Mouse (Mus musculus) MEL (cell line): ENCODE results near the gene Nup210l. TPM values are rescaled to one million over a fixed set of nuclear protein-coding genes. Genes with fewer than 3 reads are reported as not detected.

Experiments
- DNase-seq: peaks from one replicate; pipeline ENCODE4 v3.0.0; 2011; ENCODE audit warnings: low read depth, low spot score
- H3K27ac ChIP-seq: 2 replicates; pipeline ENCODE4 v1.5.1; 2012; ENCODE audit warnings: low read depth, mild to moderate bottlenecking, control low read depth, low read length, moderate library complexity; ENCODE audit not compliant: control insufficient read depth
- H3K27me3 ChIP-seq, 2 experiments: fragments of 150-350 bp in 1 of 2; sonication (generic) in 1 of 2; 2 replicates each; pipeline ENCODE4 v1.6.1; 2012; ENCODE audit warnings: low read length in 2 of 2, mild to moderate bottlenecking in 2 of 2, improper control_type of control experiment in 1 of 2, moderate library complexity in 1 of 2; ENCODE audit not compliant: insufficient read depth in 2 of 2, control insufficient read depth in 1 of 2
- H3K36me3 ChIP-seq, 2 experiments: 2 replicates each; pipeline ENCODE4 v1.6.1; 2012 to 2014; ENCODE audit warnings: low read length in 2 of 2, improper control_type of control experiment in 1 of 2, inconsistent platforms in 1 of 2, mild to moderate bottlenecking in 1 of 2; ENCODE audit not compliant: insufficient read depth in 2 of 2, control insufficient read depth in 1 of 2
- H3K4me1 ChIP-seq, 2 experiments: fragments of 150-350 bp in 1 of 2; sonication (generic) in 1 of 2; 2 replicates each; pipeline ENCODE4 v1.6.1; 2012; ENCODE audit warnings: low read length in 2 of 2, improper control_type of control experiment in 1 of 2, mild to moderate bottlenecking in 1 of 2; ENCODE audit not compliant: insufficient read depth in 2 of 2, control insufficient read depth in 1 of 2
- H3K4me3 ChIP-seq, 2 experiments: fragments of 150-350 bp in 1 of 2; sonication (generic) in 1 of 2; 2 replicates each; pipeline ENCODE4 v1.5.1; 2012; ENCODE audit warnings: low read depth in 2 of 2, low read length in 2 of 2, mild to moderate bottlenecking in 2 of 2, moderate library complexity in 2 of 2, control low read depth in 1 of 2, improper control_type of control experiment in 1 of 2; ENCODE audit not compliant: control insufficient read depth in 1 of 2, insufficient read depth in 1 of 2
- H3K79me2 ChIP-seq: 2 replicates; pipeline ENCODE4 v1.6.1; 2012; ENCODE audit warnings: mild to moderate bottlenecking, low read length, moderate library complexity; ENCODE audit not compliant: control insufficient read depth, poor library complexity, insufficient read depth
- H3K9ac ChIP-seq: 2 replicates; pipeline ENCODE4 v1.6.1; 2012; ENCODE audit warnings: low read depth, mild to moderate bottlenecking, control low read depth, low read length, moderate library complexity; ENCODE audit not compliant: control insufficient read depth, poor library complexity, severe bottlenecking
- H3K9me3 ChIP-seq: fragments of 150-350 bp; sonication (generic); replicated peaks from 2 replicates; pipeline ENCODE4 v1.6.1; 2012; ENCODE audit warnings: mild to moderate bottlenecking, low read length, improper control_type of control experiment, moderate library complexity; ENCODE audit not compliant: insufficient read depth
- BHLHE40 ChIP-seq: IDR thresholded peaks from 2 replicates; pipeline ENCODE4 v1.6.1; 2012; ENCODE audit warnings: low read depth, mild to moderate bottlenecking, inconsistent platforms, low read length, improper control_type of control experiment, borderline replicate concordance
- CHD1 ChIP-seq: IDR thresholded peaks from 2 replicates; pipeline ENCODE4 v1.6.1; 2012; ENCODE audit warnings: low read depth, mild to moderate bottlenecking, inconsistent platforms, low read length, improper control_type of control experiment
- CHD2 ChIP-seq: IDR thresholded peaks from 2 replicates; pipeline ENCODE4 v1.6.1; 2011; ENCODE audit warnings: low read length, improper control_type of control experiment
- CTCF ChIP-seq, 3 experiments: IDR thresholded peaks in 2 of 3; conservative IDR thresholded peaks in 1 of 3; 2 replicates each; pipeline ENCODE4 v1.5.1; 2011 to 2012; ENCODE audit warnings: low read length in 3 of 3, low read depth in 2 of 3, mild to moderate bottlenecking in 2 of 3, improper control_type of control experiment in 1 of 3, inconsistent platforms in 1 of 3, mixed read lengths in 1 of 3, moderate library complexity in 1 of 3; ENCODE audit not compliant: control insufficient read depth in 1 of 3, insufficient read depth in 1 of 3, poor library complexity in 1 of 3, severe bottlenecking in 1 of 3
- E2F4 ChIP-seq: IDR thresholded peaks from 2 replicates; pipeline ENCODE4 v1.6.1; 2011; ENCODE audit warnings: low read depth, low read length, improper control_type of control experiment, borderline replicate concordance
- ETS1 ChIP-seq: IDR thresholded peaks from 2 replicates; pipeline ENCODE4 v1.6.1; 2012; ENCODE audit warnings: low read depth, mild to moderate bottlenecking, inconsistent platforms, low read length, improper control_type of control experiment, moderate library complexity
- GABPA ChIP-seq: IDR thresholded peaks from 2 replicates; pipeline ENCODE4 v1.6.1; 2012; ENCODE audit warnings: low read depth, mild to moderate bottlenecking, inconsistent platforms, low read length, improper control_type of control experiment, moderate library complexity
- GATA1 ChIP-seq: IDR thresholded peaks from 2 replicates; pipeline ENCODE4 v1.6.1; 2011; ENCODE audit warnings: low read depth, low read length, improper control_type of control experiment
- HCFC1 ChIP-seq: IDR thresholded peaks from 2 replicates; pipeline ENCODE4 v1.6.1; 2012; ENCODE audit warnings: low read depth, mild to moderate bottlenecking, inconsistent platforms, low read length, improper control_type of control experiment, moderate library complexity
- JUND ChIP-seq: IDR thresholded peaks from 2 replicates; pipeline ENCODE4 v1.6.1; 2011; ENCODE audit warnings: low read depth, mild to moderate bottlenecking, improper control_type of control experiment, low read length
- KAT2A ChIP-seq: conservative IDR thresholded peaks from 2 replicates; pipeline ENCODE4 v1.6.1; 2012; ENCODE audit warnings: low read depth, low read length, improper control_type of control experiment, inconsistent platforms
- MAFK ChIP-seq: IDR thresholded peaks from 2 replicates; pipeline ENCODE4 v1.6.1; 2011; ENCODE audit warnings: low read depth, mild to moderate bottlenecking, low read length, improper control_type of control experiment, borderline replicate concordance
- MAZ ChIP-seq: IDR thresholded peaks from 2 replicates; pipeline ENCODE4 v1.6.1; 2012; ENCODE audit warnings: low read depth, mild to moderate bottlenecking, inconsistent platforms, low read length, improper control_type of control experiment
- MXI1 ChIP-seq: IDR thresholded peaks from 2 replicates; pipeline ENCODE4 v1.6.1; 2011; ENCODE audit warnings: mild to moderate bottlenecking, low read depth, low read length, improper control_type of control experiment
- MYB ChIP-seq: IDR thresholded peaks from 2 replicates; pipeline ENCODE4 v1.6.1; 2011; ENCODE audit warnings: mild to moderate bottlenecking, low read depth, low read length, improper control_type of control experiment
- MYC ChIP-seq: IDR thresholded peaks from 2 replicates; pipeline ENCODE4 v1.6.1; 2011; ENCODE audit warnings: low read depth, mild to moderate bottlenecking, low read length, improper control_type of control experiment, moderate library complexity
- NELFE ChIP-seq: IDR thresholded peaks from 2 replicates; pipeline ENCODE4 v1.6.1; 2011; ENCODE audit warnings: low read depth, low read length, improper control_type of control experiment
- NRF1 ChIP-seq: IDR thresholded peaks from 2 replicates; pipeline ENCODE4 v1.6.1; 2014; ENCODE audit warnings: low read depth, mild to moderate bottlenecking, inconsistent platforms, low read length, improper control_type of control experiment, moderate library complexity; ENCODE audit not compliant: poor library complexity, insufficient read depth, severe bottlenecking
- POLR2A ChIP-seq, 2 experiments: IDR thresholded peaks; 2 replicates each; pipeline ENCODE4 v1.6.1; 2011 to 2012; ENCODE audit warnings: low read length in 2 of 2, mild to moderate bottlenecking in 2 of 2, control low read depth in 1 of 2, improper control_type of control experiment in 1 of 2, low read depth in 1 of 2, moderate library complexity in 1 of 2; ENCODE audit not compliant: control insufficient read depth in 1 of 2, insufficient read depth in 1 of 2, poor library complexity in 1 of 2
- POLR2AphosphoS2 ChIP-seq: IDR thresholded peaks from 2 replicates; pipeline ENCODE4 v1.6.1; 2011; ENCODE audit warnings: low read length, improper control_type of control experiment
- RCOR1 ChIP-seq: IDR thresholded peaks from 2 replicates; pipeline ENCODE4 v1.6.1; 2012; ENCODE audit warnings: low read depth, mild to moderate bottlenecking, inconsistent platforms, low read length, improper control_type of control experiment
- SIN3A ChIP-seq: IDR thresholded peaks from 2 replicates; pipeline ENCODE4 v1.6.1; 2012; ENCODE audit warnings: low read length, improper control_type of control experiment, inconsistent platforms
- SMC3 ChIP-seq: IDR thresholded peaks from 2 replicates; pipeline ENCODE4 v1.6.1; 2011; ENCODE audit warnings: low read depth, low read length, improper control_type of control experiment
- TAL1 ChIP-seq: IDR thresholded peaks from 2 replicates; pipeline ENCODE4 v1.6.1; 2012; ENCODE audit warnings: mild to moderate bottlenecking, inconsistent platforms, low read length, moderate library complexity, mixed read lengths
- TCF12 ChIP-seq: IDR thresholded peaks from 2 replicates; pipeline ENCODE4 v1.6.1; 2014; ENCODE audit warnings: low read depth, mild to moderate bottlenecking, inconsistent platforms, low read length, improper control_type of control experiment, moderate library complexity
- UBTF ChIP-seq: IDR thresholded peaks from 2 replicates; pipeline ENCODE4 v1.6.1; 2012; ENCODE audit warnings: low read depth, mild to moderate bottlenecking, inconsistent platforms, low read length, improper control_type of control experiment, moderate library complexity, borderline replicate concordance; ENCODE audit not compliant: insufficient read depth
- USF1 ChIP-seq: IDR thresholded peaks from 2 replicates; pipeline ENCODE4 v1.6.1; 2014; ENCODE audit warnings: low read depth, mild to moderate bottlenecking, inconsistent platforms, low read length, improper control_type of control experiment, moderate library complexity
- USF2 ChIP-seq, 2 experiments: IDR thresholded peaks; 2 replicates each; pipeline ENCODE4 v1.6.1; 2011 to 2012; ENCODE audit warnings: improper control_type of control experiment in 2 of 2, low read length in 2 of 2, borderline replicate concordance in 1 of 2, inconsistent platforms in 1 of 2, low read depth in 1 of 2, mild to moderate bottlenecking in 1 of 2; ENCODE audit not compliant: insufficient read depth in 1 of 2
- ZC3H11A ChIP-seq: IDR thresholded peaks from 2 replicates; pipeline ENCODE4 v1.6.1; 2012; ENCODE audit warnings: low read depth, mild to moderate bottlenecking, inconsistent platforms, low read length, improper control_type of control experiment
- ZKSCAN1 ChIP-seq: IDR thresholded peaks from 2 replicates; pipeline ENCODE4 v1.6.1; 2012; ENCODE audit warnings: low read depth, mild to moderate bottlenecking, inconsistent platforms, low read length, improper control_type of control experiment, moderate library complexity
- ZNF384 ChIP-seq: IDR thresholded peaks from 2 replicates; pipeline ENCODE4 v1.6.1; 2012; ENCODE audit warnings: low read depth, mild to moderate bottlenecking, inconsistent platforms, low read length, improper control_type of control experiment
- polyA plus RNA-seq, 2 experiments: library from polyadenylated mRNA; stranded (reverse) in 1 of 2; unstranded in 1 of 2; fragments of >175 nt in 1 of 2; fragments of >200 nt in 1 of 2; gene quantifications; 2 replicates each; pipeline versions ENCODE4 v1.2.1 to v1.2.4; 2012; ENCODE audit warnings: low replicate concordance in 2 of 2, low read depth in 1 of 2; ENCODE audit not compliant: insufficient read length in 2 of 2, insufficient read depth in 1 of 2, missing spikeins in 1 of 2
- total RNA-seq: library from RNA; depleted of rRNA; stranded (reverse); fragments of 300-350 nt; gene quantifications from 2 replicates; pipeline ENCODE4 v1.2.3, GENCODE M21; 2012

Gene Nup210l
- total and polyA plus RNA-seq, 3 experiments: 0.54 to 0.65 TPM; not detected in 1

- TF ChIP-seq TAL1 (no peak), MAFK (peak; percentile 89)
Observed at GRCm38 (mm10) chr3:90222455-90222854, 118.5 kb downstream of the Nup210l start.

DNA sequence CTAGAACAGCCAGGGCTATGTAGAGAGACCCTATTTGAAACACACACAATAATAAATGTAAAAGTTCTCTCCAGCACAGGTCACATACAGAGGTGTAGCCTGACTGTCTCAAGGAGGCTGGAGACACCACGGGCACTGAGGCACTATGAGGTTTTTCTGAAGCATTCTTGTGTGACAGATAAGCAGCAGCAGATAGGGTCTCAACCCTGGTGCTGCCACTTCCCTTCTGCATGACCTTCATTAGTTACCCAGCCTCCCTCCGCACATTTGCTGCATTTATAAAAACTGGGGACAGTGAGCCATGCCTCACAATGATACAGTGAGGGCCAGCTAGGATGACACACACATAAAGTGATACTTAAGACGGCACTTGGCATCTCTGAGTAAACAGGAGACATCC lies 119.0 kb downstream of the Nup210l start:
- Histone ChIP-seq H3K4me3 (peak overlapping the region in 1 of 2 experiments; percentile 23; a peak in 2 of 4 replicates), H3K27me3 (no peaks in the 10 kb centered on the region), H3K27ac (peak overlapping the region; percentile 32; the same call in 1 of the 2 replicates), H3K36me3 (peaks cover 0 to 18% of the 10 kb centered on the region in 2 experiments; a peak in 2 of 4 replicates), H3K79me2 (no peaks in the 10 kb centered on the region), H3K4me1 (peaks cover 21 to 22% of the 10 kb centered on the region in 2 experiments), H3K9ac (peak overlapping the region; percentile 42), H3K9me3 (no peaks in the 10 kb centered on the region)
- peak; percentile 66 for DNase-seq
- TF ChIP-seq USF2 (IDR thresholded peaks at IDR 0.05; ENCODE audit: borderline replicate concordance in 1 of 2, insufficient read depth in 1 of 2, low read depth in 1 of 2, low read length in 2 of 2) (no peak), USF1 (no peak), BHLHE40 (no peak), POLR2AphosphoS2 (no peak), MXI1 (no peak), TAL1 (no peak; the same call in 1 of the 2 replicates), GABPA (no peak), GATA1 (peak; percentile 84), MYC (no peak), CHD2 (no peak), NELFE (no peak), KAT2A (no peak), MAFK (no peak), MYB (no peak), MAZ (no peak), SIN3A (no peak; the same call in 1 of the 2 replicates), CHD1 (no peak), HCFC1 (no peak), E2F4 (no peak), ETS1 (0 out of 2 replicates have a peak, but pooled peaks have one; percentile 17), RCOR1 (peak; percentile 34; the same call in 1 of the 2 replicates), NRF1 (no peak), JUND (no peak), ZC3H11A (no peak), CTCF (IDR thresholded peaks at IDR 0.05 in 2 of 3, conservative IDR thresholded peaks at IDR 0.05 in 1 of 3; ENCODE audit: control insufficient read depth in 1 of 3, insufficient read depth in 1 of 3, low read depth in 2 of 3, low read length in 3 of 3, poor library complexity in 1 of 3, severe bottlenecking in 1 of 3) (no peak), ZKSCAN1 (no peak), SMC3 (0 out of 2 replicates have a peak, but pooled peaks have one; percentile 12), TCF12 (0 out of 2 replicates have a peak, but pooled peaks have one; percentile 32), POLR2A (IDR thresholded peaks at IDR 0.05; ENCODE audit: control insufficient read depth in 1 of 2, insufficient read depth in 1 of 2, low read depth in 1 of 2, low read length in 2 of 2, poor library complexity in 1 of 2) (no peak), UBTF (no peak), ZNF384 (no peak)

More at GRCm38 (mm10) chr3:90222455-90222854, 118.5 kb downstream of the Nup210l start:
- Histone ChIP-seq H3K9ac (peak overlapping the region; percentile 42), H3K27ac (peak overlapping the region; percentile 32; the same call in 1 of the 2 replicates), H3K27me3 (no peaks in the 10 kb centered on the region), H3K4me1 (peaks cover 21 to 22% of the 10 kb centered on the region in 2 experiments), H3K9me3 (no peaks in the 10 kb centered on the region), H3K4me3 (peak overlapping the region in 1 of 2 experiments; percentile 23; a peak in 2 of 4 replicates), H3K79me2 (no peaks in the 10 kb centered on the region), H3K36me3 (peaks cover 0 to 18% of the 10 kb centered on the region in 2 experiments; a peak in 2 of 4 replicates)
- no peak for DNase-seq
